Mouse (Mus musculus) kidney, postnatal 4 days (tissue): ENCODE results near the gene Notch3.

ENCODE experiments used
- DNase-seq, 2 experiments: peaks; one replicate each; pipeline ENCODE4 v3.0.0; 2021; ENCODE audit warnings: mixed read lengths in 2 of 2

The Notch3 gene

GRCm38 (mm10) chr17:32165266-32165802, 1.3 kb downstream of the Notch3 start:
- no peak for DNase-seq

- DNase-seq: no peak
Observed at GRCm38 (mm10) chr17:32164780-32165179, 1.9 kb downstream of the Notch3 start.

DNA sequence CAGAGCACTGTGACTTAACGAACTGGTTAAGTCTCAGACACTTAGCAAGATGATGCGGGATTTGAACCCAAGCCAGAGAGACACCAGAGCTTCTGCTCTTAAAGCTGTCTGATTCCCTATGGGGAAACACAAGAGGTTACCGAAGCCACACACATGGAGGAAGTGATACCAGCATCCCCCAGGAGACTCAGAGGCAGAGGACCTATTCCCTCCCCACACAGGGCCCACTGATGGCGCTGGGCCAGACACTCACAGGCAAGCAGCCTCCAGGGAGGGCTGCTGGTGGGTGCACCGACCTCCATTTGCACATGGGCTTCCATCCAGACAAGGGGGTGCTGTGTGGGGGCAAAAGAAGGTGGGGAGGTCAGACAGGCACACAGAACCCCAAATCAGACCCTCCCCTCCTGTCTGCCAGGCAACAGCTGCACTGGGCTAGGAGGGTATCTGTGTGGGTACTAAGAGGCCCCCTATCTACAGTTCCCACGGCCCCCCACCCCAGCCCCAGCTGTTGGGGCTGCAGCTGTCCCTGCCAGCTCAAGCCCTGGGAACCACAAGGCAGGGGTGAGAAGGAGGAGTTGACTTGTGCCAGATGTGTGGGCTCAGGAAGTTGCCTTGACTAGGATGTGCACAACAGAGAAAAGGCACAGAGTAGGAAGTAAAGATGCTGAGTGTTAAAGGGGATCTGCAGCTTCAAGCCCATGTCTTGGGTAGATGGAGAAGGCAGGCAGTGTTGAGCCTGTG, 2.6 kb downstream of the Notch3 start:
- peak in 1 of 2 experiments; percentile 21 for DNase-seq

GRCm38 (mm10) chr17:32162112-32162850, 4.4 kb downstream of the Notch3 start:
- DNase-seq: peak; percentile 86 to 91

- DNase-seq: no peak
Observed at GRCm38 (mm10) chr17:32160882-32161281, 5.8 kb downstream of the Notch3 start.

DNA sequence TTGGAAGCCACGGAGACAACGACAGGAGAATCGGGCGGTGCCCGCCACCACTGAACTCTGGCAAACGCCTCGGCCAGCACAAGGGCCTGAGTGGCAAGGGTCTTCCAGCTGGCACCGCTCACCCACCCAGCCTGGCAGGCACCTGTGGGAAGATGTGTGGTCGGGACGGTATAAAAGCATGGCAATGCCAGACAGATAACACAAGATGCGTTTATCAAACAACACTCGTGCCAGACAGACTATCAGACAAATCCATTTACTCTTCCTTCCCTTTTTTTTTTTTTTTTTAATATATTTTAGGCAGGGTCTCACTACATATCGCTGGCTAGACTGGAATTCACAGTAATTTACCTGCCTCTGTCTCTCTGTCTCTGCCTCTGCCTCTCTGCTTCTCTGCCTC, 7.8 kb downstream of the Notch3 start:
- DNase-seq: no peak

- no peak for DNase-seq
Observed at GRCm38 (mm10) chr17:32146718-32147117, 19.9 kb downstream of the Notch3 start.

DNA sequence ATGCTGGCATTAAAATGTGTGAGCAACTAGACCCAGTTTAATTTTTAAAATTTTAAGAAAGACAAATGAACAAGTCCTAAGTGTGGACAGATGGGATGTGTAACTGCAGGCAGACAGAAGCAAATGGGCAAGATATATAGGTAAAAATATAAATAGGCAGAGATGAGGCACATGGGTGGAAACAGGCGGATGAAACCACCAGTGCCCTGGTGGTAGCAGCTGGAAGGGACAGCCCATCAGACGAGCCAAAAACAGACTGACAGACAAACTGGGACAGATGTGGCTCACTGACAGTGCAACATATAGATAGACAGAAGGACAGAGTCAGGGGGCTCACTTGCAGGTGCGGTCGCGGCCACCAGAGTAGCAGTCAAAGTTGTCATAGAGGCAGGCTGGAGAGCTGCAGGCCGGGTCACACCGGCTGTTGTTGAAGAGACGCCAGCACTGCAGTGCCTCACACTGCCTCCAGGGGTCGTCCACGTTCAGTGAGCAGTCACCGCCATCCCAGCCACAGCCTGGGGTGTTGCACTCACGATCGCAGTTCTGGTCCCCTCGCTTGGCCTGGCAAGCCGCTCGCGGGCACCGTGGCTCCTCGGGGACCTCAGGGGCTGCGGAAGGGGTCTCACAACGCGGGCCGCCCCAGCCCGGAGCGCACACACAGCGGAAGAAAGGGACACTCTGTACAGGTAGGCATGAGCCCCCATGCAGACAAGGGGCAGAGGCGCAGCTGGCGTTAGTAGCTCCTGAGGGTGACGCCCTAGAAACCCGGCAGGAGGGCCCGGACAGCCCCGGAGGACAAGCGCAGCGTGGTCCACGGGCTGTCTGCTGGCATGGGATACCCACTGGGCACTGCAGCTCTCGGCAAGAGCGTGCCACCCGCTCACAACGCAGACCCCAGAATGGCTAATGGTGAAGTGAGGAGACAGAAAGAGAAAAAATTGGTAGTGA, 23.5 kb downstream of the Notch3 start:
- DNase-seq: peak; percentile 92

DNA sequence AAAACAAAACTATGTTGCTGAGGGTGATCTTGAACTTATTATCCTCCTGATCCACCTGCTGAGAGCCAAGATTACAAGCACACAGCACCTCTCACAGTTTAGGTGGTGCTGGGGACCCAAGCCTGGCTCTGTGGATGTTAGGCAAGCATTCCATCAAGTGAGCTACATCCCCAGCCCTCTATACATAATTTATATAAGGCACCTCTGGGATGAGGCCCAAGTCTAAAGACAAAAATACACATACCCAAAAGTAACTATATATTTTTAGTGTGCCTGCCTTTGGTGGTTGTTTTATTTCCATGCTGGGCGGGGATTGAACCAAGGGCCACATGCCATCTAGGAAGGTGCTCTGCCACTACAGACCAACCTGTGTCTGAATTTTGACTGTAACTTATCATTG, 24.4 kb downstream of the Notch3 start:
- DNase-seq: no peak

DNA sequence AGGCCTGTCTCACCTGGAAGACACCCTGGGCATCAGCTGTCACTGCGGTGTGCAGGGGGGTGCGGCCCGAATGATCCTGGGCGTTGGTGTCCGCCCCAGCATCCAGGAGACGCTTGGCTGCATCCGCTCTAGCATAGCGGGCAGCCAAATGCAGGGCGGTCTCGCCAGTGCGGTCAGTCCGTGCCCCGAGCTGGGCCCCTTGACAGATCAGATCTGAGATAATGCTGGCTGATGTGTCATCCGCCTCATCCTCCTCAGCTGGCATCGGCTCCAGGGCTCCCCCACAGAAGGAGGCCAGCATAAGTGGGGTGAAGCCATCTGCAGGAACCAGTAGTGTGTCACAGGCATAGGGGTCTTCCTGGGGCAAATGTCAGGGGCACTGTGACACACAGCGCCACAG, 33.3 kb downstream of the Notch3 start:
- DNase-seq: no peak

- DNase-seq: no peak
Observed at GRCm38 (mm10) chr17:32132087-32132486, 34.6 kb downstream of the Notch3 start.

GRCm38 (mm10) chr17:32130506-32130905, 36.1 kb downstream of the Notch3 start:
- no peak for DNase-seq

DNA sequence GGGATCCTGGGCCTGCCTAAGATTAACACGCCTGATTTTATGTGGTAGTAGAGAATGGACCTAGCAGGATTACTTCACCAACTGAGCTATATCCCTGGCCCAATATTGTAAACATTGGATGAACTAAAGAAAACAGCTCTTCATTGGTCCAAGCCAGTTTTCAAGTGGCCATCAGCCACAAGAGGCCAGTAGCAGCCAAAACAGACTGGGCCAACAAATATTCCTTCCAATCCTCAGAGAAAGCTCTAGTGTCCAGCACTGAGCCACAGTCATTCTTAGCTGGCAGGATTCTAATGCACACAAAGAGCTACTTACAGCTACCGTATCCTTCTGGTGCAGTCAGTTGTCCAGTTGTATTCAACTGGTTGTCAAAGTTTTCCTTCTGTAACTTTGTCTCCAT, 39.5 kb downstream of the Notch3 start:
- no peak for DNase-seq

DNA sequence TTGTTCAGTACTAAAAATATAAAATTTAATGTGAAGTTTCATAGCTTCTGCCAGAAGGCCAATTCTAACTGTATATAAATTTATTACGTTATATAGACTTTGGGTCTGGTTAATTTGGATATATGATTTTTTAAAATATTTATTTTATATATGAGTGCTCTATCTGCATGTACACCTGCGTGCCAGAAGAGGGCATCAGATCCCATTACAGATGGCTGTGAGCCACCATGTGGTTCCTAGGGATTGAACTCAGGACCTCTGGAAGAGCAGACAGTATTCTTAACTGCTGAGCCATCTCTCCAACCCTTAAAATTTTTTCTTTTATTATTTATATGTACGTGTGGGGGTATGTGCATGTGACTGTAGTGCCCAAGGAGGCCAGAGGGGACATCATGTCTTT, 41.2 kb downstream of the Notch3 start:
- no peak for DNase-seq

- DNase-seq: no peak
Observed at GRCm38 (mm10) chr17:32123545-32123944, 43.1 kb downstream of the Notch3 start.

GRCm38 (mm10) chr17:32122587-32122970, 44.1 kb downstream of the Notch3 start:
- peak; percentile 19 to 50 for DNase-seq

GRCm38 (mm10) chr17:32121833-32122586, 44.6 kb downstream of the Notch3 start:
- no peak for DNase-seq

- no peak for DNase-seq
Observed at GRCm38 (mm10) chr17:32120771-32121532, 45.7 kb downstream of the Notch3 start.

DNA sequence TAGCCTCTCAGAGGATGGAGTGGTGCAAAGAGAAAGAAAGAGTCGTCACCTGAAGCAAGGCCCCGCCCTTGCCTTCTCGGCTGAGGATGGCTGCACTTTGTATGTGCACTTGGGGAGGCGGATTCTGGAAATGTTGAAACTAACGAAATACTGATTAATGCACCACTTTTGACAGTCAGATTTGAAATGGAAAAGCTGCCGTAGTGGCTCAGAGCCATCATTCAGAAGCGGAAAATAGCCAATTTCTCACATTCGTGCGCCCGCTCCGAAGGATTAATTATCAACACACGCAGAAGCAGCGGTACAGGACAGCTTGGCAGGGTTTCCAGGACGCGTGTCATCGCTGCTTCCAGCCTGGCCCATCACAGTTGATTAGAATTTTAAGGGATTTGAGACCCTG, 47.5 kb downstream of the Notch3 start:
- peak; percentile 57 to 58 for DNase-seq

- DNase-seq: peak in 1 of 2 experiments; percentile 49
Observed at GRCm38 (mm10) chr17:32118484-32118883, 48.2 kb downstream of the Notch3 start.

DNA sequence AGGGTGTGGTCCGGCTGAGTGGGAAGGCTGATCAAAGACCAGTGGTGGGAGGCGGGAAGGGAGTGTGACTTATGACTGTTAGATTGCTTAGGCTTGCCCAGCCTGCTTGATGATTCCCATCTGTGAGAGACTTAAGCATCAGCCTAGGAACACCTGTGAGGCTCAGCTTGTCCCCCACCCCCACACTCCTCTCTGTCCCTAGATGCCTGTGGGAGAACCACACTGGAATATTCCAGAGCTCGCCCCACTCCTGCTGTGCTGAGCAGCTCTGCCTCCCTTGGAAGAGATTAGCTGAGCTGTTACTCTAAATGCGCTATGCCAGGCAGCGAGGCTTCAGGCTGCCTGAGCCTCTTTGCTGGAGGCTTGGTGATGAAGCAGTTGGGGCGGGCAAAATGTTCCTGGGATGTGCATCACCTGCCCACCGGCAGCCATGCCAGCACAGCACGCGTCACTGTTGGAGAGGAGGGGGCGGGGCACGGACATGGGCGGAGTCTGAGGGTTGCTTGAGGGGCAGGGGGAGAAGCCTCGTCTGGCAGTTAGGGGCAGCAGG, 48.7 kb downstream of the Notch3 start:
- peak; percentile 75 to 81 for DNase-seq
